Mouse (Mus musculus) MEL (cell line): ENCODE measurements at regions not wholly inside any gene's neighbourhood (a gene's known extent, or its start where the extent isn't known, plus 50 kb on each side); places are given as distances from the start of the nearest gene placed in this dataset.

Source experiments
- CHD1 ChIP-seq: IDR thresholded peaks from 2 replicates; pipeline ENCODE4 v1.6.1; 2012; ENCODE audit warnings: low read depth, mild to moderate bottlenecking, inconsistent platforms, low read length, improper control_type of control experiment
- CTCF ChIP-seq, 3 experiments: IDR thresholded peaks in 2 of 3; conservative IDR thresholded peaks in 1 of 3; 2 replicates each; pipeline ENCODE4 v1.5.1; 2011 to 2012; ENCODE audit warnings: low read length in 3 of 3, low read depth in 2 of 3, mild to moderate bottlenecking in 2 of 3, improper control_type of control experiment in 1 of 3, inconsistent platforms in 1 of 3, mixed read lengths in 1 of 3, moderate library complexity in 1 of 3; ENCODE audit not compliant: control insufficient read depth in 1 of 3, insufficient read depth in 1 of 3, poor library complexity in 1 of 3, severe bottlenecking in 1 of 3
- EP300 ChIP-seq, 2 experiments: IDR thresholded peaks; 2 replicates each; pipeline ENCODE4 v1.6.1; 2011; ENCODE audit warnings: improper control_type of control experiment in 2 of 2, low read length in 2 of 2, low read depth in 1 of 2, mild to moderate bottlenecking in 1 of 2
- ETS1 ChIP-seq: IDR thresholded peaks from 2 replicates; pipeline ENCODE4 v1.6.1; 2012; ENCODE audit warnings: low read depth, mild to moderate bottlenecking, inconsistent platforms, low read length, improper control_type of control experiment, moderate library complexity
- GABPA ChIP-seq: IDR thresholded peaks from 2 replicates; pipeline ENCODE4 v1.6.1; 2012; ENCODE audit warnings: low read depth, mild to moderate bottlenecking, inconsistent platforms, low read length, improper control_type of control experiment, moderate library complexity
- GATA1 ChIP-seq: IDR thresholded peaks from 2 replicates; pipeline ENCODE4 v1.6.1; 2011; ENCODE audit warnings: low read depth, low read length, improper control_type of control experiment
- HCFC1 ChIP-seq: IDR thresholded peaks from 2 replicates; pipeline ENCODE4 v1.6.1; 2012; ENCODE audit warnings: low read depth, mild to moderate bottlenecking, inconsistent platforms, low read length, improper control_type of control experiment, moderate library complexity
- KAT2A ChIP-seq: conservative IDR thresholded peaks from 2 replicates; pipeline ENCODE4 v1.6.1; 2012; ENCODE audit warnings: low read depth, low read length, improper control_type of control experiment, inconsistent platforms
- MAX ChIP-seq: IDR thresholded peaks from 2 replicates; pipeline ENCODE4 v1.6.1; 2011; ENCODE audit warnings: low read length, improper control_type of control experiment
- MXI1 ChIP-seq: IDR thresholded peaks from 2 replicates; pipeline ENCODE4 v1.6.1; 2011; ENCODE audit warnings: mild to moderate bottlenecking, low read depth, low read length, improper control_type of control experiment
- POLR2A ChIP-seq, 2 experiments: IDR thresholded peaks; 2 replicates each; pipeline ENCODE4 v1.6.1; 2011 to 2012; ENCODE audit warnings: low read length in 2 of 2, mild to moderate bottlenecking in 2 of 2, control low read depth in 1 of 2, improper control_type of control experiment in 1 of 2, low read depth in 1 of 2, moderate library complexity in 1 of 2; ENCODE audit not compliant: control insufficient read depth in 1 of 2, insufficient read depth in 1 of 2, poor library complexity in 1 of 2
- SMC3 ChIP-seq: IDR thresholded peaks from 2 replicates; pipeline ENCODE4 v1.6.1; 2011; ENCODE audit warnings: low read depth, low read length, improper control_type of control experiment

DNA sequence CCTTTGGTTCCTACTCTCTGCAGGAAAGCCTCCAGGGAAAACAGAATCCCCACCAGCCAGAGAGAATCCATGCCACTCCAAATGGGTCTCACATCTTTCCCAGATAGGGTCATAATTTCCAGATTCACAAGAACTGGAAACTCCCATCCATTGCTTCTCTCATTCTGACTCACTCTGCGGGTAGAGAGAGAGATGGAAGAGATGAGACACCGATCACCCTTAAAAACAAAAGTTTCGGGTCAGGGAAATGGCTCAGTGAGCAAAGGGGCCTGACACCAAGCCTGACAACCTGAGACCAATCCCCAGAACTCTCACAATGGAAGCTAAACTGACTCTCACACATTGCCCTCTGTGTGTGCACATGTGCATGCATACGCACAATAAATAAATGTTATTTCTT, 86.6 kb downstream of the Rplp1 start:
- no peak for TF ChIP-seq POLR2A (IDR thresholded peaks at IDR 0.05; ENCODE audit: control insufficient read depth in 1 of 2, insufficient read depth in 1 of 2, low read depth in 1 of 2, low read length in 2 of 2, poor library complexity in 1 of 2)
- TF ChIP-seq HCFC1 = no peak
- TF ChIP-seq KAT2A = no peak
- TF ChIP-seq ETS1 = no peak
- no peak for TF ChIP-seq CHD1
- TF ChIP-seq EP300 (IDR thresholded peaks at IDR 0.05; ENCODE audit: low read depth in 1 of 2, low read length in 2 of 2) = no peak
- TF ChIP-seq GABPA = no peak
- TF ChIP-seq CTCF (IDR thresholded peaks at IDR 0.05 in 2 of 3, conservative IDR thresholded peaks at IDR 0.05 in 1 of 3; ENCODE audit: control insufficient read depth in 1 of 3, insufficient read depth in 1 of 3, low read depth in 2 of 3, low read length in 3 of 3, poor library complexity in 1 of 3, severe bottlenecking in 1 of 3) = no peak
- no peak for TF ChIP-seq SMC3
- TF ChIP-seq MAX = no peak
- no peak for TF ChIP-seq MXI1
- no peak for TF ChIP-seq GATA1
